Mouse (Mus musculus) retina, adult 2 months (tissue): Measurements from ENCODE around the gene Stx1b.
A peak's percentile ranks its signal among the peaks of the same experiment; 100 is the strongest.
"Not testable (repeated sequence)": the region's sequence is repeated elsewhere in the genome, so short reads cannot be mapped to it uniquely, and the experiment has no call there.

ENCODE experiments used
- DNase-seq: peaks from one replicate; pipeline ENCODE4 v3.0.0-alpha.2; 2012; ENCODE audit warnings: low read depth, low spot score

Gene Stx1b

DNA sequence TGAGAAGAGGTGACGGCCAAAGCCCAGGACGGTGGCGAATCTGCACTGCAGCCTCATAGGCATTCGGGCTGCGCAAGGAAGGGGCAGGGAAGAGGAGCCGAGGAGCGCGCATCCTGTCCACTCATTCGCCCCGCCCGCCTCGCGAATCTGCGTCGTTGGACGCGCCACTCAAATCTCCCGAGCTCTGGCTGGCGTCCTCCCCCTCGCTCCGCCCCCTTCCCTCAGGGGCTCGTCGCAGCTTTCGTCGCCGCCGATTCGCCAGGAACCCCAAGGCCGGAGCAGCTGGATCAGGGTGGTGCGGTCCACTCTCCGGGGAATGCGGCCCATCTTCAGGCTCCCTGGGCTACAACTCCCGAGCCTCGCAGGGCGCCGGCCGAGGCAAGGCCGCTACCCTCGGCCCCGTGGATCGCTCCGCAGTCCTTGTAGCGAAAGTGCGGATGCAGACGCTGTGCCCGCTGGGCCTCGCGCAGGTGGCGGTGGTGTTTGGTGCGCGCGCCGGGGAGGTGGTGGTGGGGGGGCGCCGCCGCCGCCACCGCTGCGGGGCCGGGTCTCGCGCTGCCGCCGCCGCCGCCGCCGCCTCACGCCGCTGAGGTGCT lies 47.4 kb downstream of the Stx1b start:
- DNase-seq: peak; percentile 96

DNA sequence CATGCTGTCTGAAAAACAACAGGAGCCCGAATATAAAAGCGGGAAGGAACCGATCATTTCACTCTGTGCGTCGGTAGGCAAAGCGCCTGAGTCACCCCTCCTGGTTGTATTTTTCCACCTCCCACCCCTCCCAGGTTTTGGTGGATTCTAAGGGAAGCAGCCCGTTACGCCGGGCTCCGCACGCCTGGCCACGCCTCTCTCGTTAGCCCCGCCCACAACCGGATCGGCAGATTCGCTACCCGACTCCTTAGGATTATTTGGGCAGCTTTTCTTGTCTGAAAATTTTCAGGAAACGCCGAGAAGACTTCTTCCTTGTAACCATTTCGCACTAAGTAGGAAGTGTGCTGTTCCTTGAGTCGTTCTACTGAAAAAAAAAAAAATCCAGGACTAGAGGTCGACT lies 47.9 kb downstream of the Stx1b start, which contains the start of gene Setd1a:
TSS of gene Setd1a (plus strand) at position 245 of the 400 bp plus-strand sequence.
- DNase-seq: peak; percentile 78

DNA sequence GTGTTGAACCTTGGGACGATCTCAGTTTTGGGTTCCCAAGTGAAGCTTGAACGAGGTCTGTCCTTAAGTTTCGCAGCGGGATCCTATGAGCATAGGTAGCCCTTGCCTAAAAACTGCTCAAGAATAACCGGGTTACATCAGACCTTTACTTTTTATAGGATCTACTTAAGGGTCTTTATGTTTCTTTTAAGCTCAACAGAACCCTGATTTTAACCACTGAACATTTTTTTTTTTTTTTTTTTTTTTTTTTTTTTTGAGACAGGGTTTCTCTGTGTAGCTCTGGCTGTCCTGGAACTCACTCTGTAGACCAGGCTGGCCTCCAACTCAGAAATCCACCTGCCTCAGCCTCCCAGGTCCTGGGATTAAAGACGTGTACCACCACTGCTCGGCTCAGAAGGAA lies 48.5 kb downstream of the Stx1b start:
- DNase-seq: not testable (repeated sequence)

DNA sequence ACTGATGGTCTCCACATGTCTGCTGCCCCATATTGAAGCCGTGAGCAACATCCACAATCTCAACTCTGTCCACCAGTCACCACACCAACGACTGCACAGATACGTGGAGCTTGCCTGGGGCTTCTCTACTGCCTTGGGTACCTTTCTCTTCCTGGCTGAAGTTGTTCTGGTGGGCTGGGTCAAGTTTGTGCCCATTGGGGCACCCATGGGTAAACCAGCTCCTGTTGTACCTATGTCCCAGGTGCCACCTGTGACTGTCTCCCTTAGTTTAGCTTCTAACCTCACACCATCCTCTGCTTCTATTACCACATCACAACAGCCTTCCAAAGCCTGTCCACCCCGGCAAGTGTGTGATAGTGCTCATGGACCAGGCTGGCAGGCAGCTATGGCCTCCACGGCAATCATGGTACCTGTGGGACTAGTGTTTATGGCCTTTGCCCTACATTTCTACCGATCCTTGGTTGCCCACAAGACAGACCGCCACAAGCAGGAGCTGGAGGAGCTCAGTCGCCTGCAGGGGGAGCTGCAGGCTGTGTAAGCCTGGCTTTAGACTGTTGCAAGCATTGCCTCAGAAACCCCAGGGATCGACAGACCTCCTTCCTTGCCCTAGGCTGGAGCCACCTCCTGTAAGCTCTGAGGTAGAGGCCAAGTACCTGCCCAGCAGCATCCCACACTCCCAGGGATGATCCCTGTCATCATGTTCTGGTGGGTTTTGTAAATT lies 50.5 kb downstream of the Stx1b start:
- no peak for DNase-seq

DNA sequence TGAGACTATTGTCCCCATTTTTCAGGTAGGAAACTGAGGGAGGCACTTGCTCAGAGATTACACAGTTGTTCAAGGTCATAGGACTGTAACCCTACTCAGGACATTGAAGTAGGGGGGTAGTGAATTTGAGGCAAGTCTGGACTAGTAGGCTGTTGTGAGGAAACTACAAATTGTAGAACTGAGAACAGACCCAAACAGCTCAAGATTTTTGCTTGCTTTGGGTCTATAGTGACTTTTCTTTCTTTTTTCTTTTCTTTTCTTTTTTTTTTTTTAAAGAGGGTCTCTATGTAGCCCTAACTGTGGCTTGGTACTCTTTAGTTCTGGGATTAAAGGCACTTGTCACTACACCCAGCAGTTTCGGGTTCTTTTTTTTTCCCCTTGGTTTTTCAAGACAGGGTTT lies 51.8 kb downstream of the Stx1b start:
- no peak for DNase-seq

DNA sequence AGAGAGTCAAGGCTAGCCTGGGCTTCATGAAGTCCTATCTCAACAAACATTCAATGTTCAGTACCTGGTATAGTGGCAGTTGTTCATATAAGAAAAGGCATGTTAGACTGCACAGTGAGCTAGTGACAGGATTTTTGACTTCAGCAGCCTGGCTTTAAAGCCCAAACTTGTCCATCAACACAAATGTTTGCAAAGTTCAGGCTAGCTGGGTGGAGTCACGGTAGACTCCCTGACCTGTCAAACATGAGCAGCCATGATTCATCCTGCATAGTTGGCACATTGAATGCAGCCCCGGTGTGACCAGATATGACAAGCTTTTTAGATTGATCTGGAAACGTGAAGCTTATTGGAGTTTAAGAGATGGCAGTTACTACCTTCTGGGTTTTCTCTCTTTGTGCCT lies 52.3 kb downstream of the Stx1b start:
- DNase-seq: no peak

DNA sequence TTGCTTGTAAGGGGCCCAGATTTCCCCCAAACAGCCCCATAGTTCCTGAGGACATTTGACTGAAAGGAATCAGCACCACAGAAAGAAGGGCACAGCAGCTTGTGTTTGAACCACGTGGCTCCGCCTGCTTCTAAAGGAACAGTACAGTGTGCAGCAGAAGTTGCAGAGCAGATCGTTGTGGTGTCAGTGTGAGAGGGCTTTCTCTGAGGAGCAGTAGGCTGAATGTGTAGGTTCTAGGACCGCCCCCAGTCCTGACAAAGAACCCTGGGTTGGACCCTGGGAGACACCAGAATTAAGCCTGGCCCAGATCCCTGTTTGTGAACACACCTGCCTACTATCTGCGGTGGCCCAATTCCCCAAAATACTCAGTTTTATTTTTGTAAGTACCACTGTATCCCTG lies 53.1 kb downstream of the Stx1b start:
- no peak for DNase-seq

DNA sequence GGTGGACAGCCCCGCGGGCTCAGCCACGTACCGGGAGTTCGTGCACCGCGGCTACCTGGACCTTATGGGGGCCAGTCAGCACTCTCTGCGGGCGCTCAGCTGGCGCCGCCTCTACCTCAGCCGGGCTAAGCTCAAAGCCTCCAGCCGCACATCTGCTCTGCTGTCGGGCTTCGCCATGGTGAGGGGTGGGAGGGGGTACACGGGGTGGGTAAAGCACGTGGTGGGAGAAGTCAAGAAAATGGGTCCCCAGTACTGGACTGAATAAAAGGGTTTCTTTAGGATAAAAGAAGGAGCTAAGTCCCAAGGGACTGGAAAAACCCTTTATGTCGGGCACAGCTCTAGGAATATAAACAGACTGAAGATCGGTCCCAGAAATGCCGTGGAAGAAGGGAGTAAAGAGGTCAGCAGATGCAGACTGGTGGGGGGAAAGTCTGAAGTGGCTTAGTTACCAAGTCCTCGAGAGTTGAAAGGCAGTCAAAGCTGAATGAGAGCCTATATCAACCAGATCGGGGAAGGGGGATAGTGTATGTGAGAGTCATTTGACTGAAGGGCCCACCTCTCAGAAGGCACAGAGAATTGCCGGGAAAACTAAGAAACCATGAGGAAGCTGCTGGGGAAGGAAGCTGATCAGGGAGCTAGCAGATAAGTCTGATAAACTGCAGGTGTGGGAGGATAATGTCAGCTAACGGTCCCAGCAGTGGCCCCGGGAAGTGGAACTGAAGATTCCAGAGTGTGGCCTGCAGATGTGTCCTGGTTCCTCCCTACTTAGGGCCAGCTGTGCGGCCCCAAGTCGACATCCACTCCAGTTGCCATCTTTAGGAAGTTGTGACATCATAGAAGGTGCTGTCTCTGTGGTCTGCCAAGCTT lies 54.1 kb downstream of the Stx1b start:
- DNase-seq: no peak

DNA sequence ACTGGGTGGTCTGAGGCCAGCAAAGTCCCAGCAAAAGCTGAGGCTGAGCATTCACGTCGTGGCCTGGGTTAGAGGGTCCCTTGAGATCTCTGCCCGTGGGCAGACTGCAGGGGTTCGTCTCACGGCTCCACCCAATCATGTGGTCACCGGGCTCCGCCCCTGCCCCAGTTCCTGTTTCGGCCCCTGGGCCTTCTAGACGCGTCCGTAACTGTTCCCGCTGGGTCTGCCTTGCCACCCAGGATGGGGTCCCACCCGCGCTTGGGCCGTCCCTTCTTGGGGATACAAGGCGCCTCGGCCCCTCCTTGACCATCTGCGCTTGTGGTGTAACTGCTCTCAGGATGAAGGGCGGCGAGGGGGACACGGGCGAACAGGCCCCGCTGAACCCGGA lies 54.7 kb downstream of the Stx1b start, which contains the start of gene Orai3:
TSS of gene Orai3 (plus strand) at position 165 of the 388 bp plus-strand sequence.
- no peak for DNase-seq

DNA sequence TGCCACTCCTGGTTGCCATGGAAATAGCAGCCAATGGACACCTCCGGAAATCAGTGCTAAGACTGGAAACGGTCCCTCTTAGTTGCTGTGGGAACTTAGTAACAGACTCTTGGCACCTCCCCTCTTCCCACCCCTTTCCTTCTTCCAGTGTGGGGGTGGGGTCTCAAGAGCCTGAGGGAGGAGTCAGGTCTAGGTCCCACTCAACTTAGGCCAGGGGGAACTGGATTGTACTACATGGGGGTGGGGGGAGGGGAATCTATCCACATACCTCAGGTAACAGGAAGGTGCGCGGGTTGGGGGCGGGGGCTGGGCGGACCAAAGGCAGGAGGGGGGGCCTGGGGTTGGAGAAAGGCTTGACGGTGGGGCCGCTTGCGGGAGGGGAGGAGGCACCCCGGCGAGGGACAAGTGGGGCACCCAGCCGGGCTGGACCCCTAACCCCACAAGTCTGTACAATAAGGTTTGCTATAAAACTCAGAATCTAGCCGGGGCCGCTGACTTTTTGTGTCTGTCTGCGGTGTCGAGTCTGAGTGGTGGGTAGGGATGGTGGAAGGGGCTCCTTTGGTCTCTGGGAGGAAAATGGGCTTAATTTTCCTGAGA lies 55.3 kb downstream of the Stx1b start:
- DNase-seq: no peak

DNA sequence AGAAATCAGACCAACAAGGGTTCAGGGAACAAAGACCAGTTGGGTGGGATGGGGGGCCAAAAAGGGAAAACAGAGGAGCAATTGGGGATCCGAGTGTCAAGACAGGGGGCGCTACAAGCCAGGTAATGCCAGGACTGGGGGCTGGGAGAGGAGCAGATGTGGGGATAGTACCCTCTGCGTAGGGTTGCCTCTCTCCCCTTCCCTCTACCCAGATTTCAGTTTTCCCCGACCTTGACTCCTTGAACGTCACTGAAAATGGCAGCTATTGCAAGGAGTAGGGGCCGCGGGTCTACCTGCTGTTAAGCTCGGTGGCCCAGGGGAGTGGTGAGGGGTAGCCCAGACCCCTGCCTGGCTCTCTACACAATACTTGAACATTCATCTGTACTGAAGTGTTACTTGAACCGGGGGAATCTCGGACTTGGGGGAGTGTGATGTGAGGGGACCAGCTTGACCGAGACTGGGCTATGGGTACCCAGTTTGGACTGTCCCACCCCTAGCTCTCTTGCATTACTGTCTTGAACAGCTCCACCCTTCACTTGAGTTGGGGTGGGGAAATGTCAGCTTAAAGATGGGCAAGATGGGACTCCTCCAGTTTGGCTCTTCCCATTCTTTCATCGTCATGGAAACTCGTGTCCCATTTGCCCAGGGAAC lies 55.9 kb downstream of the Stx1b start:
- no peak for DNase-seq

DNA sequence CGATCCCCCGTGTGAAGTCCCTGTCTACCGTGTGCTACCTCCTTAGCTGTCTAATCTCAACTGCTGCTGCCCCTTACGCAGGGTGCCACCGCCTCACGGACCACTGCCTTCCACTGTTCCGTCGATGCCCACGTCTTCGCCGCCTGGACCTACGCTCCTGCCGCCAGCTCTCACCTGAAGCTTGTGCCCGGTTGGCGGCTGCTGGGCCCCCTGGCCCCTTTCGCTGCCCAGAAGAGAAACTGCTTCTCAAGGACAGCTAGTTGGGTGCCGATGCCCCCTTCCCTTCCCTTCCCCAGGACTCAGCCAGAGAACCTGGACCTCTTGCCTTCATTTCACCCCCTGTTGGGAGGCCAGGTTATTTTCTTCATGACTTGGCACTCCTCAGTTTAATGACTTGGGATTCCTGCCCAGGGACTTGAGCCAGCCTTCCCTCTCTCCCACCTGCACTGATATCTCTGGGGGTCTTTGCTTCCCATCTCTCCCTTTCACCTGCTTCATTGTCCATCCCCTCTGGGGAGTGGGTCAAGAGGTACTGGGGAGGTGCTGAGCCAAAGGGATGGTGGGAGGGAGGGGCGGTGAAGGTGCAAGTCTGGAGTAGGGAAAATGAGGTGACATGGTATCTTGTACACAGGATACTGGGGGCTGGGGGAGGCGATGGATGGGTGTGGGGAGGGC lies 56.5 kb downstream of the Stx1b start:
- no peak for DNase-seq

DNA sequence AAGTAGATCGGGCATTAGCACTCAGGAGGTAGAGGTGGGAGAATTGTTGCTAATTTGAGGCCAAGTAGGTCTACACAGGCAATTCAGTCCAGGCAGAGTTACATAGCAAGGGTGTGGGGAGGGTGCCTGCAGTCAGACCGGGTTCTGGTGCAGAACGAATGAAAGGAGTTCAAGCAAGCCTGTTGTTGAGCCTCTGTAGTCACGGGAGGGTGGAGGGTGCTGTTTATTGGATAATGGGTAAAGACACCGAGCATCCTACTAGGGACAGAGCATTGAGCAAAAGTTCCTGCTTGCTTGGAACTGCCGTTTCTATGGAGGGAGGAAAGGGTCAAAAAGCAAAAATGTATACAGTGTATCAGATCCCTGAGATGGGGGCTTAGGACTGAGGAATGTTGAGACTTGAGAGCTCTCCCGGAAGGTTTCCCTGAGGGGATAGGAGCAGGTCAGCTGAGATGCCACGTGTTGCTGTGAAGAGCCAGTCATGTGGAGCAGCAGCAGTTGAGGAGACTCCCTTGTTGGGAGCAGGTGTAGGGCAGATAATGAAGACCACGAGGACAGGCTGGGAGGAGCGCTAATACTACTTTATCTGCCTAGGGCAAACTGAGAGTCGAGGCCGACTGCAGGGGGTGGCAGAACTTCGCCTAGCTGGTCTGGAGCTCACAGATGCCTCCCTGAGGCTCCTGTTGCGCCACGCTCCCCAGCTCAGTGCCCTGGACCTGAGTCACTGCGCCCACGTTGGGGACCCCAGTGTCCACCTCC lies 57.3 kb downstream of the Stx1b start:
- DNase-seq: no peak

DNA sequence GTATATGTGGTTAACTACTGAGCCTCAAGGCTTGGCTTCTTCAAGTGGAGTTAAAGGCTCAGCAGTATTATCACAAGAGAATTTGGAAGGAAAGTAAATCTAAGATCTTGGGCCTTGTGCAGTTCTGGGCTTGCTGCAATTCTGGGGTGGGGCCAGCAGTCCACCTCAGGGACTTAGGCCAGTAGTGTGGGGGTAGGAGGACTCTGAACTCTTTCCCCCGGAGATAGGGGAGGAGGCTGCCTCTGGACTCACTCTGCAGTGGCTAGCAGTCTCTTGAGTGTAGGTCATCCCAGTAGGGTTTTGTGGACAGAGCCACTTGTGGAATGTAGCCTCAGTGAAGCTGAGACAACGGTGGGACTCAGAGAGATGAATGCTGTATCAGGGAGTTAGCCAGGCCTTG lies 58.6 kb downstream of the Stx1b start:
- DNase-seq: no peak

DNA sequence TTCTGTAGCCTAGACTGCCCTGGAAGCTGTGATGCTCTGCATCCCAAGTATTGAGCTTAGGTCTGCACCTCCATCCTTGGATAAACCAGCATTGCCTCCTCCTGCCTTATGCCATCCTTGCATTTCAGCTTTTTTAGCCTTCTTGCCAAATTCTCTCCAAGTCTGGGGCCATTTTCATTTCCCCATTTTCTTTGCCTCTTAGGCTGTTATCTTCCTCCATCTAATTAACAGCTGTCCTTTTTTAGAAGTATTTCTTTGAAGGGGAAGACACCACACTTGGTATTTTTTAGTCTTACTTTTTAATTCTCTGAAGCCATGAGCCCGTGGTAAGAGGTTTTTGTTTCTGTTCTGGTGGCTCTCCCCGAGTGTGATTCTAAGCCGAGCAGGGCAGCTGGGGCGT lies 60.7 kb downstream of the Stx1b start:
- no peak for DNase-seq

DNA sequence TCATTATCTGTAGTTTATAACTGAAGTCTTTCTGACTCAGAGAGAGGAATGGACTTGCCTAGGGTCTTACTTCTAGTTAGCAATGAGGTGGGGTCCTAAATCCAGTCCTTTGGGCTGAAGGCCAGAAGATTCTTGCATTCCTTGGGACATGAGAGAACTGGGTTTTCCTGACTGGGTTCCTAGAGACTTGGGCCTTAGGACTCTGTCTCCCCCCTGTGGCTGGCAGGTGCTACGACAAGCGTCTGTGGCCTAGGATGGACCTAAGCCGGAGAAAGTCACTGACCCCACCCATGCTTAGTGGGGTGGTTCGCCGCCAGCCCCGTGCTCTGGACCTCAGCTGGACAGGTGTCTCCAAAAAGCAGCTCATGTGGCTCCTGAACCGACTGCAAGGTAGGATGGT lies 63.3 kb downstream of the Stx1b start:
- no peak for DNase-seq

DNA sequence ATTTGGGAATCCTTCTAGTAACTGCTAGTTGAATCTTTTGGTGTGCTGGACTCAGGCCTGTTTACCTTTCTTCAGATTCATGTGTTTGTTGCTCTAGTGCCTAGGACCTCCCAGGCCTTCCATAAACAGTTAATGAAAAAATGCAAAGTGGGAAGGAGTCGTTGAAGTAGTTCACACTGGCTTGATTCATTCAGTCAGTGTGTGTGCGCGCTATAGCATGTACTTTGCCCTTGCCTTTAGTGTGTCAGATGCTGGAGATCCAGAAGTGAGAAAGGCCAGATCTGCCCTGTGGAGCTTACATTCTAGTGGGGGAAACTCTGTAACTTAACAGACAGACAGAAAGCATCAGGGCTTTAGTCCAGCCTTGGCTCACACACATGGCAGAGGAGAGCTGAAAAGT lies 63.9 kb downstream of the Stx1b start:
- no peak for DNase-seq

DNA sequence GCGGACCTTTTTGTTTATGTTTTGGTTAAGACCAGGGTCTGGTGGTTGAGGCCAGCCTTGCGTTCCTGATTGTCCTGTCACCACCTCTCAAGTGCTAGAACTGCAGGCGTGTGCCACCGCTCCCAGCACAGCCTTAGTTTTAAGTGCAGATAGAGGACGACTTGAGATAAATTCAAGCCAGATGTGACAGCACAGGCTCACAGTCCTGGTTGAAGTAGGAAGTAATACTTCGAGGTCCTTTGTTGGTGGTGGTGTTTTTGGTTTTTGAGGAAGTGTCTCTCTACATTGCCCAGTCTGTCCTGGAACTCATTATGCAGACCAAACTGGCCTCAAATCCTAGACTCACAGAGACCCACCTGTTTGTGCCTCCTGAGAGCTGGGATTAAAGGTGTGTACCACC lies 64.6 kb downstream of the Stx1b start:
- DNase-seq: no peak
